Mouse (Mus musculus) midbrain, embryonic 14.5 days (tissue): Measurements from ENCODE around the gene Mgea5. TPM values are rescaled to one million over a fixed set of nuclear protein-coding genes. Genes with fewer than 3 reads are reported as not detected.

Source experiments
- ATAC-seq: fragments of 200-750 bp; cut with Nextera tagmentation; 2 replicates; pipeline ENCODE4 v1.8.0; 2017; ENCODE audit warnings: moderate number of reproducible peaks, moderate library complexity; ENCODE audit not compliant: low FRiP score, low TSS enrichment
- DNase-seq: peaks from one replicate; pipeline ENCODE4 v3.0.0-alpha.2; 2015
- H3K27ac ChIP-seq: fragments of 300-500 bp; sonication (generic); replicated peaks from 2 replicates; pipeline ENCODE4 v1.5.1; 2014; ENCODE audit warnings: mild to moderate bottlenecking, low read depth, low read length, moderate library complexity
- H3K27me3 ChIP-seq: fragments of 300-500 bp; sonication (generic); 2 replicates; pipeline ENCODE4 v1.6.1; 2014; ENCODE audit warnings: low read length, control low read depth, mixed read lengths; ENCODE audit not compliant: control insufficient read depth, insufficient read depth
- H3K36me3 ChIP-seq: fragments of 300-500 bp; sonication (generic); 2 replicates; pipeline ENCODE4 v1.6.1; 2014; ENCODE audit warnings: low read length, control low read depth; ENCODE audit not compliant: control insufficient read depth, insufficient read depth
- H3K4me1 ChIP-seq: fragments of 300-500 bp; sonication (generic); 2 replicates; pipeline ENCODE4 v1.6.1; 2014; ENCODE audit warnings: mild to moderate bottlenecking, antibody characterized with exemption, low read length, control low read depth; ENCODE audit not compliant: control insufficient read depth, insufficient read depth
- H3K4me2 ChIP-seq: fragments of 300-500 bp; sonication (generic); 2 replicates; pipeline ENCODE4 v1.6.1; 2014; ENCODE audit warnings: mild to moderate bottlenecking, low read length, moderate library complexity
- H3K4me3 ChIP-seq: fragments of 300-500 bp; sonication (generic); replicated peaks from 2 replicates; pipeline ENCODE4 v1.5.1; 2014; ENCODE audit warnings: low read depth, low read length
- H3K9ac ChIP-seq: fragments of 300-500 bp; sonication (generic); replicated peaks from 2 replicates; pipeline ENCODE4 v1.6.1; 2014; ENCODE audit warnings: mild to moderate bottlenecking, low read length, moderate library complexity
- H3K9me3 ChIP-seq: fragments of 300-500 bp; sonication (generic); 2 replicates; pipeline ENCODE4 v1.6.1; 2016; ENCODE audit warnings: low read length, control low read depth, mixed read lengths; ENCODE audit not compliant: control insufficient read depth
- WGBS: fragments of 180-500 bp; shearing (Covaris S2); extraction: QIAGEN DNeasy Blood & Tissue Kit; methylation state at CpG from one replicate; pipeline ENCODE4 v1.1.7; 2014; 5-methylcytosine and 5-hydroxymethylcytosine counted together
- polyA plus RNA-seq: library from polyadenylated mRNA; unstranded; fragments of >200 nt; fragmentation: Nextera tagmentation; extraction: Ambion mirVana; gene quantifications from 2 replicates; pipeline ENCODE4 v1.2.1, GENCODE M21; 2014

Gene Mgea5
- polyA plus RNA-seq, 1 experiment from 2014 or later, result 118 TPM

DNA sequence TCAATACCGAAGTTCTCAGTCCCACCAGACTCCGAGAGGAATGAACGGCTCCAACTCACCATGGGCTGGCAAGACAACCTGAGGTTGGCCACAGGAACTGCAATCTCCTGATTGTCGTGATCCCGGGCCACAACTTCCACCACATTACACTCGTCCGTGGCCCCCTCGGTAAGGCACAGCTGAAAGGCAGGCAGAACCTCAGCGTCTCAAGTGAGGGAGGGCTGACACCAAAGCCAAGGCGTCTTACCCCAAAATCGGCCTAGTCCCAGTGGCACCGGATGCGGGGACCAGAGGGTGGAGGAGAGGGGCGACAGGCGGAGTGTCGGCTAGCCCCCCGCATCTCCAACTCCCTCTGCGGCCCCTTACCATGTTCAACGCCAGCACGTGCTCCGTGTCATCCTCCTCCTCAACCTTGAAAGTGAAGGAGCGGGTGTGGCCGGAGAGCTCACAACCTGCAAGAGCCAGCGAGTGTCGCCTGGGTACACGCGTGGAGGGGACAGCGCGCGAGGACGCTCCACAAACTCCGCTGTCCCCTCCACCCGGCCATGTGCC, 34.9 kb downstream of the Mgea5 start:
- Histone ChIP-seq H3K9ac (peak overlapping the region; percentile 66), H3K4me3 (peak overlapping the region; percentile 76), H3K27me3 (peaks cover 33% of the 10 kb centered on the region), H3K4me1 (peaks cover 11% of the 10 kb centered on the region), H3K36me3 (peaks cover 28% of the 10 kb centered on the region), H3K9me3 (no peaks in the 10 kb centered on the region), H3K27ac (no peak overlapping the region), H3K4me2 (peak overlapping the region; percentile 96)
- ATAC-seq, result peak; percentile 7; the same call in 1 of the 2 replicates
- DNase-seq, result no peak
- 2% methylated on average over 33 of the region's 33 CpGs for WGBS

DNA sequence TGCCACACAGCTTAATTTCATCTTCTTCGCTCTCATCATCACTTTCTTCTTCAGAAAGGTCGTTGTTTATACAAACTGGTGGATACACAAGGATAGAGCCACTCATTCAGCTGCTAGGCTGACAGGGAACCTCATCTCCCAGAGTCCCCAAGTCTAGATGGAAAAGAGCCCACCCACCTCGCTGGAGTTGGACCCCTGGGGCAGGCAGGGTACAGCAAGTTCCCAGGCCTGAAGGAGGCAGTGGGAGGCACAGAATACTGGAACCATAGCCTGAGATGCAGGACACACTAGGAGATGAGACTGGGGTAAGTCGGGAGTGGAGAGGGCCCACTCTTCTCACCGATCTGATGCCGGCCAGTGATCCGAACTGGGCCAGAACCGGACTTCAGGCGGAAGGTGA, 35.4 kb downstream of the Mgea5 start:
- Histone ChIP-seq H3K4me3 (peak overlapping the region; percentile 76; the same call in 1 of the 2 replicates), H3K4me1 (peaks cover 11% of the 10 kb centered on the region), H3K4me2 (peak overlapping the region; percentile 96), H3K9me3 (no peaks in the 10 kb centered on the region), H3K9ac (no peak overlapping the region), H3K27ac (no peak overlapping the region), H3K36me3 (peaks cover 23% of the 10 kb centered on the region), H3K27me3 (peaks cover 38% of the 10 kb centered on the region)
- ATAC-seq, result no peak
- no peak for DNase-seq
- 61% methylated on average over 9 of the region's 9 CpGs for WGBS

DNA sequence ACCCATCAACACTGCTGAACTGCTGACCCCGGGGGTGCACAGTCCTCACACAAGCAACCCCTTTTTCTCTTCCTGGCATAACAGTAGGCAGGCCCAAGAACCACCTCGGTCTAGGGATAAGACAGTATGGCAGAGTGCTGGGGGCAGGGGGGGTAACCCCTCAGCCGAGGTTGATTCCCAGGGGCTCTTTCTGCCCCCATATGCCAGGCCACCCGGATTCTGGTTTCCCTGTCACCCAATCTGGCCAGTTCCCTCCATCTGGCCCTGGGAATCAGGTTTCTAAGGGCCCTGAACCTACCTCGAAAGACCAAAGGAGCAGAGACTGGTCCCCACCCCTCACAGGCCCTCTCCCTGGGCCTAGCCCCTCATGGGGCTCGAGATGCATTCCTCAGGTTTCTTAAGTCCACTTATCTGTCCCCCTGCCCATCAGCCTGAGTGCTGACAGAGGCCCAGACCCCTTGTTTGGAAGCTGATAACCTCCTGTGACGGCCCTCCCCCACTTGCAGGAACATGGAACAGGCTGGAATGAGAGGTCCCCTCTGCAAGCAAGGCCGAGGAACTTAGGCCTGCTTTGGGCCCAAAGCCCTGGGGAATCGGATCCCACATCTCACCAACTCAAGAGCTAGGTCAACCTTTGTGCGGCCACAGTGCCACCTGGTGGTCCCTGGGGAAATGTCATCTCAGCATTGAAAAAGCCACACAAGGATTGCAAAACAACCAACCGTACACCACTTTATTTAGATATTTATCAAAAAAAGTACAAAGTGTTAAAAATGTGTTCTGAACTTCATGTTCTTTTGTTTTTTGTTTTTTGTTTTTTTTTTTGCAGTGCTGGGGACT, 36.4 kb downstream of the Mgea5 start:
- no peak overlapping the region for H3K9ac ChIP-seq
- peak; percentile 92 for DNase-seq
- no peaks in the 10 kb centered on the region for H3K9me3 ChIP-seq
- ATAC-seq, result 0 out of 2 replicates have a peak, but pooled peaks have one; percentile 13
- 37% methylated on average over 11 of the region's 11 CpGs for WGBS
- H3K36me3 ChIP-seq, result peaks cover 13% of the 10 kb centered on the region
- no peak overlapping the region for H3K27ac ChIP-seq
- H3K4me3 ChIP-seq, result no peak overlapping the region
- no peak overlapping the region for H3K4me2 ChIP-seq
- H3K4me1 ChIP-seq, result peaks cover 18% of the 10 kb centered on the region
- H3K27me3 ChIP-seq, result peaks cover 44% of the 10 kb centered on the region

DNA sequence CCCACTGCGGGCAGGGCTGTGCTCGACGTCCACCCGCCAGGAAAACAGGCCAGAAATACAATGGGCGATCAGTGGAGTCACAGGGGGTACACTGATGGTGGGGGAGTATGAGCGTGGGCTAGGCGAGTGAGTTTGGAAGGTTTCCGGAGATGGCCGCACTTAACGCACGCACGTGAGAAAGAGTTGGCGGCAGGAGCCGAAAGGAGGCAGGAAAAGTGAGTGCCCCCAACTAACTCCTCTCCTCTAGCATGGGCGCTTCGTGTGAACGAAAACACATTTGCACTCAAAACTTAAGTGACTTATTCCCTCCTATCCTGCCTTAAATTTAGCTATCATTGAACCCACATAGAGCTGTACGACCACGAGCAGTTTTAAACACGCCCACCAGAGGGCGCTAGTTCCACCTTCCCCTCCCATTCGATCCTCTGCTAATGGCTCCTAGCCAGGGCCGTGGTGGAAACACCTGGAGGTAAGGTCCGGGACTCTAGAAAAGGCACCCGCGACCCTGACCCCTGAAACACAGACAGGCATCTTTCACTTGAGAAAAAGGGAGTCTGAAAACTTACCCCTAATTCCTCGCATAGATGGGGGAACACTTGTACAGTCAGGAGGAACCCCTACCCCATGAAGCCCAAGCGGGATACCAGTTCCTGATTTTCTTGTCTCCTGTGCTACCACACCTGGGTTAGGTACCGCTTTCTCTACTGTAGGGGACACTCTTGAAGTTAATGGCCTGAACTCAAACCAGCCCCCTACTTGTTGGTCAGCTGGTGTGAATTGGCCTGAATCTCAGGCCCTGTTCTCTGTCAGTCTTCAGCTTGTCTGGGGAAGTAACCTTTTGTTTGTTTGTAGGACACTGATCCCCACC, 37.2 kb downstream of the Mgea5 start:
- no peak overlapping the region for H3K9ac ChIP-seq
- DNase-seq (peak; percentile 79), ATAC-seq (no peak)
- WGBS, result 11% methylated on average over 29 of the region's 29 CpGs
- peaks cover 23% of the 10 kb centered on the region for H3K4me1 ChIP-seq
- H3K9me3 ChIP-seq, result no peaks in the 10 kb centered on the region
- no peak overlapping the region for H3K4me3 ChIP-seq
- no peak overlapping the region for H3K4me2 ChIP-seq
- H3K36me3 ChIP-seq, result peaks cover 4% of the 10 kb centered on the region
- H3K27ac ChIP-seq, result no peak overlapping the region
- H3K27me3 ChIP-seq, result peaks cover 53% of the 10 kb centered on the region

DNA sequence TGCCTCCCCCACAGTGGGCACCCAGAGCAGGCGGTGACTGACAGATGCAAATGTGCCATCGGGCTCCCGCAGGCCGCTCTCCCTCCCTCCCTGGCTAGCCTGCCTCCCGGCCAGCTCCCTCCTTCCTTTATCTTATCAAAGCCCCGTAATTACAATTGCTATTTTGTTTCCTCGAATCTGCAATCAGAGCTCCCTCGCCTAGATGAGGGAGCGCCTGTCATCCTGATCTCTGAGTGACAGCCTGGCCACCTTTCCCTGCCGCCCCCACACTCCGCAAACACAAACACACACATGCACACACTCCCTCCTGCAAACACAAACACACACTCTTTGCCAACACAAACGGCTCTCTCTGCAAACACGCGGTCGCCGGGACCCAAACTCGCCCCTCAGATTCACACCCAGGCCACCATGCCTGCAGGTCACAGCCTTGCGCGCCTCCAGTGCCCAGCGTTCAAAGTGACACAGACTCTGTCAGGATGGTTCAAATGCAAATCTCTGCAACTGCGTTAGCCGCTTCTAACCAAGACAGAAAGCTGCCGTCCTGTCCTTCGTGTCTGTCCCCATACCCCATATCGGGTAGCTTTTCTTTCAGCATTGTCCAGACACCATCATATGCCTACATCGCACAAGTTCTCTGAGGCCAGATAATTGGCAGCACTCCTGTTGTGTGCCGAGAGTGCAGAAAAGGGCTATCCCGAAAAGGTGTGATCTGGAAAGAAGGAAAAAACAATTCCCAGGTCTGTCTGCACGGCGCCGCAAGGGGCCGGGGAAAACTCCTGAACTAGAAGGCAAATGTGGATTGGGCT, 38.1 kb downstream of the Mgea5 start:
- H3K4me2 ChIP-seq, result no peak overlapping the region
- H3K4me1 ChIP-seq, result peaks cover 23% of the 10 kb centered on the region
- 2% methylated on average over 32 of the region's 32 CpGs for WGBS
- no peaks in the 10 kb centered on the region for H3K36me3 ChIP-seq
- H3K9ac ChIP-seq, result no peak overlapping the region
- DNase-seq (no peak), ATAC-seq (no peak)
- H3K9me3 ChIP-seq, result no peaks in the 10 kb centered on the region
- H3K27me3 ChIP-seq, result peaks cover 61% of the 10 kb centered on the region
- H3K4me3 ChIP-seq, result no peak overlapping the region
- no peak overlapping the region for H3K27ac ChIP-seq

DNA sequence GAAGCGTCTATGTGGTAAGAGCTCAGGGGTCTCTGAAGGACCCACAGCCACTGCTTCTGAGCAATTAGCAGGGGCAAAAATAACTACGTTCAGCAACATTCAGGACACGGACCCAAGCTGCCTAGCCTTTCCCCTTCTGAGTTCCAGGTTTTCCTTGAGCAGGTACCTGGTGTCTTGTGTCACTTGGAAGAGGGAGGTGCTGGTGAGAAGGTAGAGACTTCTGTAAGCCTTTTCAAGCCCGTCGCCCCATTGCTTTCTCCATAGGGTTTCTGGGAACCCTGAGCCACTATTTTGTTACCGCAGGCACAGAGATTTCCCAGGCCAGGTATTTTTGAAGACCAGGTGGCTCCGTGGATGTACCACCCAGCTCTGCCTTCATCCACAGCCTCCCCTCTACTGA, 40.0 kb downstream of the Mgea5 start:
- Histone ChIP-seq H3K27ac (no peak overlapping the region), H3K9me3 (no peaks in the 10 kb centered on the region), H3K9ac (no peak overlapping the region), H3K4me3 (no peak overlapping the region), H3K36me3 (no peaks in the 10 kb centered on the region), H3K4me2 (no peak overlapping the region), H3K4me1 (peaks cover 17% of the 10 kb centered on the region), H3K27me3 (peaks cover 78% of the 10 kb centered on the region)
- DNase-seq, result no peak
- WGBS, result 15% methylated on average over 7 of the region's 7 CpGs
- ATAC-seq, result no peak

DNA sequence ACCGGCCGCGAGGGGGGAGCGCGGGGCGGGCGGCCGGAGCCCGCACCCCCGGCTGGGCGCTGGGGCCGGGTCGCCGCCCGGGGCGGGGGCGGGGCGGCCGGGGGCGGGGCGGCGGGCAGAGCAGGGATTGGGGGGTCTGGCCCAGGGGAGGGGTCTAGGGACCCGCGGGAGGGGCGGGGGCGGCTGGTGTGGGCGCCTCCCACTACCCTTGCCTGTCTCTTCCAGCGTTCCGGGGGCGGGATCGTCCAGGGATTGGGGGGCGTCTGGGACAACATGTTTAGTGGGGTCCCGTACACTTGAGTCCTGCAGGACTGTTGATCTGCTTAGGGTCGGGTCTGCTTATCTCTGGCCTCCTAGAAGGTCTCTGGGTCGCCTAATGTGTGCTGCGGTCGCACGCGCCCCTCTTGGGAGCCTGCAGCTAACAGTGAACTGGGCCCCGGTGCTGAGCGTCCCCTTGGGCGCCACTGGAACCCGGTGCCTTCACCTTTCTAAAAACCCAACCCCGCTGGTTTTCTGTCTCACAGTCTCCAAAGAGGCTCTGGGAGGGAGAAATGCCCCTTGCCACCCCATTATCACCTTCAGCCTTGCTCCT, 40.6 kb downstream of the Mgea5 start:
- no peak overlapping the region for H3K27ac ChIP-seq
- WGBS, result 1% methylated on average over 22 of the region's 44 CpGs
- no peaks in the 10 kb centered on the region for H3K9me3 ChIP-seq
- ATAC-seq, result no peak
- peaks cover 13% of the 10 kb centered on the region; the same call in 1 of the 2 replicates for H3K4me1 ChIP-seq
- peak overlapping the region; percentile 34 for H3K4me3 ChIP-seq
- H3K27me3 ChIP-seq, result peaks cover 83% of the 10 kb centered on the region
- no peak for DNase-seq
- 0 out of 2 replicates have a peak overlapping the region, but pooled peaks have one; percentile 23 for H3K9ac ChIP-seq
- H3K4me2 ChIP-seq, result peak overlapping the region; percentile 61
- no peaks in the 10 kb centered on the region for H3K36me3 ChIP-seq
